Mouse (Mus musculus) cerebellum, adult 18-20 months (tissue): ENCODE data around the gene Med16.

Experiments used
- DNase-seq, 2 experiments: peaks; one replicate each; pipeline ENCODE4 v3.0.0; 2021

Gene Med16

DNA sequence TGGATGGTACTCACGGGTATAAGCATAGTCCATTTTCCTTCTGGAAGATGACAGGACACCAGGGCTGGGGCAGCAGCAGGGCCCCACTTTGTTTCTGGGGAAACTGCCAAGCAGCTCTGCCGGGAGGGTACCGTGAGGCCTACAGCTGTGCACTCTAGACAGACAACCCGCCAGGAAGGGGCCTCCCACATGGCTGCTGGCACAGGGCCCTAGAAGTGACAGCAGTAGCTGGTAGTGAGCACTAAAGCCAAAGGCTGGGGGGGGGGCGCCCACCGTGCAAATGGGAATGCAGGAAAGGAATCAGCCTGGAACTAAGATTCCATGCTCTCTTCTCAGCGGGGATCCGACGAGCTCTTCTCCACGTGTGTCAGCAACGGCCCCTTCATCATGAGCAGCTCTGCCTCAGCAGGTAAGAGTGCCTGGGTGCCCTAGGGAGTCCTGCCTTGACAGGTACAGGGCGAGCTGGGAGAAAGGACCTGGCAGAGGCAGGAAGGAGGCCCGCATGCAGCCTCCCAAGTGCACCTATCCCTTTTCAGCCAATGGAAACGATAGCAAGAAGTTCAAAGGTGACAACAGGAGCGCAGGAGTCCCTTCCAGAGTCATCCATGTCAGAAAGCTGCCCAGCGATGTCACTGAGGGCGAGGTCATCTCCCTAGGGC, 50.2 kb downstream of the Med16 start:
- peak; percentile 56 to 59 for DNase-seq

DNA sequence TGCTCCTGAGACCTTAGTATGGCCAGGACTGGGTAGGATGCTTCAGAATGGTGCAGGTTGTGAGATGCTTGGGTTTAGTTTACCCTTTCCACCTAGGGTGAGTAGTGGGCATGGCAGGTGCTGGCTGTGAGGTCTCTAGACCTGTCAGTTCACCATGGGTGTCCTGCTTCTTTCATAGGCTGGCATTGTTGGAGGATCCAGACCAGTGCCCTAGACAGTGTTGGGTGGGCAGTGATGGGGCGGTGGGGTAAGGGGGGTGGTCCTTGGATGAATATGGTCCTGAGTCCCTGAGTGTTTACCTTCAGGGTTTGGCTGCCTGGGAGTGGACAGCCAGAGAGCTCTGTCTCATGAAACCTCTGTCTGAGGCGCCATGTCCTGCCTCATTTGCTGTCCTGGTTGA, 50.8 kb downstream of the Med16 start:
- no peak for DNase-seq

DNA sequence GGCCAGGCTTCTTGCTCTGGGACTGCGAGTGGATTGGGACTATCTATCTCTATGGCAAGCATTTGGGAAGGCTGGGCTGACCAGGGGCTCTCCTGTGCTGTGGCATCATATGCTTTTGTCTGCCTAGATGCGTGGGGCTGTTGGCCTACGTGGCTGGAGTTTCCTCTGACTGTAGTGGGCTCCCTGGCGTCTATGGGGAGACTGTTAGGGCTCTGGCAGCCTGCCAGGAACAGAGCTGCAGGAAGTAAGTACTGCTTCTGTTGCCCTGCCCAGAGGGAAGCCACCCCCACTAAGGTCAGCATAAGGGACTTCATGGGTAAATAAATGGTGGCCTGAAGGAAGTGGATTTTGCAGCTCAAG, 51.3 kb downstream of the Med16 start:
- peak in 1 of 2 experiments; percentile 54 for DNase-seq

DNA sequence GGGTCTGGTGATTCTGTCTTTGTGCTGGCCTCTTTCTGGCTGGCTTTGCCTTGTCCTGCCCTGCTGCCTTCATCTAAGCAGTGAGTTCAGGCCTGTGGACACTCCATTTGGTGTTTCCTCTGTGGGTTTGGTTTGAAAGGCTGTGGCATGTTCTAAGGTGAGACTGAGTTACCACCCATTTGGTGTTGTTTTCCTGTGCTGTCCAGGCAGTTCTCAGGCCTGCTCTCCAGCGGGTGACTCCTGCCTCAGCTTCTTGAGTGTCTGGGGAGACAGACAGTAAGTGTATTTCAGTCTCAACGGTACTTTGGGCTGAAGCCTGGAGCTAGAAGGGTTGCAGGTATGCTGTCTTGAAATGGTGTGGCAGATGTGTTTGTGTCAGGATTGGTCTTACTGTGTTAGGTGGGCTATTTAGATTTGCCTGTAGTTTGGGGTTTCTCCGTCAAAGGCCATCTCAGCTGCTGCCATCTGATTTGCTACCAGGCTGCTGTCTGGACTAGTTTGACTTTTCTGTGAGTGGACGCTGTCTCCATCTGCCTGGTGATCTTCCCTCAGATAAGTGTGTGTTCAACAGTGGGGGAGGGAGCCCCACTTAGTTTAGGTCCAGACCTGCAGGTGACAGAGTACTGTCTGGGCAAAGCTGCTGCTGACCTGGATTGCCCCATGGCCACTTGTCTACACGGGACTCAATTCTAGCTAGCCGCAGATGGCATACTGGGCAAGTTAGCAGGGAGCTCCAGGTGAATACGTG, 51.8 kb downstream of the Med16 start:
- peak in 1 of 2 experiments; percentile 26 for DNase-seq

DNA sequence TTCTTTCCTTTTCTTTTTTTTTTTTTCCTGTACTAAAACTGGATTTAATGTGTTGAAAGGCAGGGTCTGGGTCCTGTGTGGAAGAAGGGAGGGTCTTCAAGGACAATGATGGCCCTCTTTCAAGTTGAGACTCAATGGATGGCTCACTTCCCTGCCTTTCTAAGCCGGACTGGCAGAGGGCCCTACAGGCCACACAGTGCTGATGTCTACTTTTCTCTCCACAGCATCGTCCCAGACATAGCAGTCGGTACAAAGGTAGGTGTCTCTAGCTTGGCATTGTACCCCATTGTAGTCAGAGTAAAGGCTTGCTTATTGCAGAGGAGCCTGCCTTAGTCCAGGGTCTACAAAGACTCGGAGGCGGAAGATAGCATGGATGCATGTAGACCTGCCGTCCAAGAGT, 52.4 kb downstream of the Med16 start:
- DNase-seq: no peak

DNA sequence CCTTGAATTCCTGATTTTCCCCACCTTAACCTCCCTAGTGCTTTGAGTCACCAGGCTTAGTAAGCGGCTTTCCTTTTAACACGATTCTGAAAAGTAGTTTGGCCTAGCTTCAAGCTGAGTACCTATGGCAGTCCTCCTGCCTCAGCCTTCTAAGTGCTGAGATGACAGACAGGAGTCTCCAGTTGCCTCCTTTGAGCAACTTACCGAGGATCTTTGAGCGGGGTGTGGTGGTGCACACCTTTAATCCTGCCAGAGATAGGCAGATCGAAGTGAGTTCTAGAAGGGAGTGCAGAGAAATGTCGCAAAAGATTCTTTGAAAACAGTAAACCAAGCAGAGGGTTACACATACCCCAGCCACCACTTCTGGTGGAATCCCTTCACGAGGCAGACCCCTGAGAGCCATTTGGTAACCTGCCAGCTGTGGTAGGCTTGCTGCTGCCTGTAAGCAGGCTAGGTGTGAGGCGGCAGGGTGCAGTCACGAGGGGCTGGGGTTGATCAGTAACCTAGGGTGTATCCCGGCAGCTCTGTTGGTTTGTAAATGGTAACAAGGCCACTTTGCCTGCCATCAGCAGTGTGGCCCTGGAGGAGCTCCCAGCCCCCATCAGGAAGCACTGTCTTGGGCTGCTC, 53.1 kb downstream of the Med16 start:
- peak in 1 of 2 experiments; percentile 48 for DNase-seq

DNA sequence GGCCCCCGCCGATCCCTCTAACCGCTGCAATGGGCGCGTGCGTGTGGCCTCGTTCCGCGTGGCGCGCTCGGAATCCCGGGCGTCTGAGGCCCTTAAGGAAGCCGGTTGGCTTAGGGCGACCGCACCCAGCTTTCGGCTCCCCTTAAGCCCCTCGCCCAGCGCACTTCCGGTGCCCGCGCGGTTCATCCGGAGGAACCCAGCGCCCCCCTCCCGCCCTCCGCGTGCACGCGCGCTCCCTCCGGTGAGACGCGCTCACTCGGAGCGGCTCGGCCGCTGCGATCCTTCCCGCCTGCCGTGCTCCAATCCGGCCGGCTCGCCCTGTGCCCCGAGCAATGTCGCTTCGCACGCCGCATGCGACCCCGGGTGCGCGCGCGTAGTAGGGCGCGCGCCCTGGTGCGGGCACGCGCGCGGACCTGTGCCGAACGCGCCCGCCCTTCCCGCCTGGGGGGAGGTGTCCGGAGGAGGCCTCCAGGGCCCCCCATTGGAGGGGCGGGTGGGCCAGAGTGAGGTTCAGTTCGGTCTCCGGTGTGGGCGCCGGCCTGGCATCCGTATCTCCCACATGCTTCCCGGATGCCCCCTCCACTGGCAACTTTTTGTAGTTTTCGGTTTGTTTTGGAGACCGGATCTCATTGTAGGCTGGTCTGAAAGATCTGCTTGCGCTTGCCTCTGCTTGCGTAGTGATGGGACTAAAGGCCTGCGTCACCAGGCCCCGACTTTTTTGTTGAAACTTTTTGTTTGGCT, 53.8 kb downstream of the Med16 start:
- peak; percentile 51 to 79 for DNase-seq

DNA sequence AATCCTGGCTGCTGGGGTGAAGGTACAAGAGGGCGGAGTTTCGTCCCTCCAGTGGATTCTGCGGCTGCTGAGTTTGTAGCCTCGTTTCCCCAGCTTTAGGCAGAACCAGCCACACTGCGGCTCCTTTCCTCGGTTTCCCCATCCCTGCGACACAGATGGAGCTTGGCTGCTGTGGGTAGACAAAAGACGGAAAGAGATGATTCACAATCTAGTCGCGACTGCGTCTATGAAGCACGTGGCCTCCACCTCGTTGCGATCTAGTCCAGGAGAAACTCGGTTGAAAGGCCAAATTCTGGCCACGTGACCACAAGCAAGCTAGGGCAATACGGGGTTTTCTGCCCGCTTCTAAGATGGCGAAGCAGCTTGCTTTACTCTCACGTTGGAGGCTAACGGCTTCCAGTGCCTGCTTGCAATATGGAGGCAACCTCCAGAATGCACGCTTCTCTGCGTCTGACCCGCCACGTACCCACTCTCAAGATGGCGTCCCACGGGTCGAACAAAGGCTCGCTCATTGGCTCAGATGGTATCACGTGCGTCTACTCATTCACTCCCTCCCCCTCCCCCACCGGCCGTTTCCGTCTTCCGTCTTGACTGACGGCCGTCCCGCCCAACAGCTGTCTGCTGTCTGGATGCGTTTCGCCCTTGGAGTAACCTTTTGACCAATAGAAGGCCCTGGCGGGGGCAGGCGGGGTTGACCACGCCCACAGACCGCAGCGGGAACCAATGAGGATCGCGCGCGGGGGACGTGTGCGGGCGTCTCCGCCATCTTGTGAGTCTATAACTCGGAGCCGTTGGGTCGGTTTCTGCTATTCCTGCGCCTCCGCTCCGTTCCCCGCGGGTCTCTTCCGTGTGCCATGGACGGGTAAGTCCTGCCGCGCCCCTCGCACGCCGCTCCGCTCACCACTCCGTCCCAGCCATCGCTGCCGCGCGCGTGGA, 54.6 kb downstream of the Med16 start, which contains the start of gene Ptbp1:
Gene Ptbp1, plus strand, starts transcription at position 568 of the 936 bp plus-strand sequence.
- DNase-seq: peak; percentile 99

DNA sequence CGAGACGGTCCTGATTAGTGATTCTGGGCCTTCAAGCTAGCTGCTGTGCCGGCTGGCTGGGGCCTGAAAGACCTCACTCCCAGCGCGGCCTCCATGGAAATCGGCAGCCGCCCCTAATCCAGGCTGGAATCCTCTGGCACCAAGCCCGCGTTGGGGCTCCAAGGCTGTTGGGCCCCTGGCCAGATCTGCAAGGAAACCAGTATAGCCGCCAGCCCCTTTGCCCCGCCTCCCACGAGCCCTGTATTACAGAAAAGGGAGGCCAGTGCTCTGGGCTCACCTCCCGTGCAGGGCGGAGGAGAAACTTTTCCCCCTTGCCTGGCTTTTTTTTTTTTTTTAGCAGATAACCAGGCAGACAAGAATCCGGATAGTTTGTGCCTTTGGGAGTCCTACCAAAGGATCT, 55.3 kb downstream of the Med16 start:
- peak; percentile 76 to 84 for DNase-seq

DNA sequence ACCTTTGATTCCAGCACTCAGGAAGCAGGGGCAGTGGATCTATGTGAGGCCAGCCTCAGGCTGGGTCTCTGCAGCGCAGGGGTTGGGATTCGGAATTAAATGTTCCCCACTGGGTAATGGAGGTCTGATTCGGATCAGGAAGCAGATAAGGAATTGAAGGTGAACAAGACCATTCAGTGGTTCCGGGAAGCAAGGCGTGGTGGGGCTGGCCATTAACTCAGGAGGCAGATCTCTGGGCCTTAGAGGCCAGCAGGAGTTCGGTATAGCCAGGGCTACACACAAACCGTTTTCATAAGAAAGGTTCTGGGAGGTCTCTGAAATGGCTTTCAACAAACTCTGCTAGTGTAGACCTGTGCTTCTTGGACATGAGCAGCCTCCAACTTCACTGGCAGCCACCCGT, 55.9 kb downstream of the Med16 start:
- no peak for DNase-seq

DNA sequence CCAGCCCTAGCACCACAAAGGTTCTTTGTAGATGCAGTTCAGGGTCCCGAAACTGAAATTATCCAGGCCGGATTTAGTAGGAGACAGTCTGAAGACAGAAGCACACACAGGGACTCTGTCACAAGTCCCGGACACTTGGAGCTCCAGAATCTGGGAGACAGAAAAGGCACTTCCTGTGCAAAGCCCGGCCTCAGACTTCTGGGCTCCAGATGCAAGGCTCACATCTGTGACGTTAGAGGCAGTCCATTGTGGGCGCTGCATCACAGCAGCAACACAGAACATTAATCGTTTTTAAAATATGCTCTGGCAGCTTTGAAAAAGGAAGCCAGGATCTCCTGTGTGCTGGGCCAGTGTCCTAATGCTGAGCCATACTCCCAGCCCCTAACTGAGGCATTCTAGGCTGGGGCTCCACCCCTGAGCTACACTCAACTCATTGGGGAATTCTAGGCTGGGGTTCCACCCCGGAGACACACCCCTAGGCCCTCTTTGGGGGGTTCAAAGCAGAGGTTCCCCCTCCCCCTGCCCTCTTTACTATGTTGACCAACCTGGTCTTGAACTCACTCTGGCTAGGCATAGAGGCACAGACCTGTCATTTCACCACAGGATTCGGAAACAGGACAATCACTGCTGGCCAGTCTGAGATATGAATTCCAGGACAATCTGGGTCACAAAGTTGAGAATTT, 56.5 kb downstream of the Med16 start:
- no peak for DNase-seq

DNA sequence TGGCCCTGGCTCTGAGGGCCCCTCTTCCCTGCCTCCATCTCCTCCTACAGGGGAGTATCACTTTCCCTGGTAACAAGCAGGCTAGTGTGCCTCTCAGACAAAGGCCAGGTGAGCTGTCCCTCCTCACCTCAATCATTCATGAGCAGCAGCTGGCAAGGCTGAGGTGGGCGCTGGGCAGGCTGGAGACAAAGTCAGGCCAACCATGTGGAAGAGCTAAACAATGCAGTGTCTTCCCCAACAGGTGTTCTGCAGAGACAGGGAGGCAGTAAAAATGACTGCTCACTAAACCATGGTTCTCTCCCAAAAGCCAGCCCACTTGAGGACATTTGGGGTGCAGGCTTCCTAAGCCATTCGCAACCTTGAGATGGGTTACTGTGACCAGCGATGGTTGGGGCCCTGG, 57.1 kb downstream of the Med16 start:
- DNase-seq: no peak

DNA sequence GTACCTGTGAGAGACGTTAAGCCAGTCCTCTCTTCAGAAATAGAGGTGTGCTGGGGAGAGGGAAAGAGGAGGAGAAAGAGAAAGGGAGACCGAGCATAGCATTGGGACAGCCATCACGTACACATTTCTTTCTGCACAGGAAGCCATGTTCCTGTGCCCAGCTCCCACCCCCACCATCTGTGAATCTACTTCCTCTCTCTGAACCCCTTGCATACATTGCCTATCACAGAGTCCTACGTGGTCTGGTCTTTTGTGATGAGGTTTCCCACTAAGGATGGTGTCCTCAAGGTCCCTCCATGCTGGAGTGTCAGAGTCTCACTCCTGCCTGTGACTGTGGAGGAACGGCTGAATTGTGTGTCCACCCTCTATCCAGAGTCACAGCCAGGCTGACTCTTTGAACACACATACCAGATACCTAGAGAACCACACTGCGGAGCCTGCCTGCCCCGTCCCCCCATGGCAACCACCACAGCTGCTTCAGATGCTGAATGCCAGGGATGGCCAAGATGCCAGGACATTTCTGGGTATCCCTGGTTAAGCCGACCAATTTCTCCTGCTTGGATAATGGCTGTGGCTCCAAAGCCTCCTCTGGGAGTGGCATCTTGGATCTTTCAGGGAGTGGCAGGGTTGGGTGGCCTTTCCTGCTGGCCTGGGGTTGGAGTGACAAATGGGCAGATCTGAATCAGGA, 58.6 kb downstream of the Med16 start:
- no peak for DNase-seq

DNA sequence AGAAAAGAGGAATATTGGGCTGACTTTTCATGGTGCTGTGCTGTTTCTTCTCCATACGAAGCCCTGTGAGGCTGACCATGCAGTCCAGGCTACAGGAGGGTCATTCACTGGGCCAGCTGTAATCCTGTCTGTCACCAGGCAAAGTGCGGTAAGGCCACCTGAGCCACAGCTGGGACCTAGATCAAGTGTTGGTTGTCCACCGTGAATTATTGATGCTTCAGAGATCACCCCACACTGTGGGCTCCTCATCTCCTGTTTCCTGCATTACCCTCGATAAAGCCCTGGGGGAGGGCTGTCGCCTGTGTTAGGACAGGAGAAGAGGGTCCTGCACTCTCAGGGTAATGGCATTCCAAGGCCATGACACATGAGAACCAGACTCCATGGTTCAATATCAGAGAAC, 62.2 kb downstream of the Med16 start:
- DNase-seq: no peak
